Mouse (Mus musculus): Measurements from ENCODE around the gene Wasf3. TPM values are rescaled to one million over a fixed set of nuclear protein-coding genes. Genes with fewer than 3 reads are reported as not detected.
A peak's percentile ranks its signal among the peaks of the same experiment; 100 is the strongest.
"Not testable (repeated sequence)": the region's sequence is repeated elsewhere in the genome, so short reads cannot be mapped to it uniquely, and the experiment has no call there.

Gene Wasf3
- total RNA-seq, 2 experiments from 2014 or later: 104 to 106 TPM

DNA sequence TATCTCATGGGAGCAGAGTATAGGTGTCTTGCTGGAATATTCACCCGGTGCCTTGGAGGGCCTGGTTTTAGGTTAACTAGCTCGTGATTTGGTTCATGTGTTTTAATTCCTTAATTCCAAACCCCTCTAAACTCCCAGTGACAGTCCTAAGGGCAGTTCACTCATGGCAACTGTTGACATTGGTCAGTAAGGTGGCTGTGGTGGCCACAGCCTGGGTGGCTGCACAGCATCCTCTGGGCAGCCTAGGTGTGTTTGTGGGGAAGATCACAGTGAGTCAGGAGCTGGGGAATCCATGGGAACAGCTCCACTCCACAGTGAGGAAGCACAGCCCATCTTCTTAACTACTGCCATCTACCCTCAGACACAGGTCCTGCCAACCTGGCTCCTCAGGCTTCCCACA lies 61.8 kb downstream of the Wasf3 start:
- no peak for DNase-seq

GRCm38 (mm10) chr5:146451592-146452254 lies 66.9 kb downstream of the Wasf3 start:
- no peak for DNase-seq

DNA sequence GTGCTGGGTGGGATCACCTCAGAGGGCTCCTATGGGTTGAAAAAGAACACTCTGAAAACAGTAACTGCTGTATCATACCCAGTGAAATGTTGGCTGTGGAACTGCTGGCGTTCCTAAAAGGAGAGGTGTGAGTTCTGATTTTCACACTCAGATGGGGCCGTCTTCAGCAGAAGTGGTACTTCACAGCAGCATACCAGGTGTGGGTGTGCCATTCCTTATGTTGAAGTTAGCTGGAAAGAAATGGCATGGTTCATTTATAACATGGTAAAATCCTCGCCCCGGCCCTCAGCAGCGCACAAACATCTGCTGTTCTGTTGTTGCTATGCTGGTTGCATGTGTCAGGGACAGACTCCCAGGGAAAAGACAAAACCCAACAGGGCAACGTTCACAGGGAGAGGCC lies 68.8 kb downstream of the Wasf3 start:
- DNase-seq: no peak

- DNase-seq: no peak
Observed at GRCm38 (mm10) chr5:146461612-146462011, 76.8 kb downstream of the Wasf3 start.

GRCm38 (mm10) chr5:146466663-146467062 lies 81.9 kb downstream of the Wasf3 start:
- DNase-seq: no peak

GRCm38 (mm10) chr5:146468311-146468710 lies 83.5 kb downstream of the Wasf3 start:
- no peak for DNase-seq

- no peak for DNase-seq
Observed at GRCm38 (mm10) chr5:146470821-146471220, 86.0 kb downstream of the Wasf3 start.

- DNase-seq: no peak
Observed at GRCm38 (mm10) chr5:146471311-146471710, 86.5 kb downstream of the Wasf3 start.

- no peak for DNase-seq
Observed at GRCm38 (mm10) chr5:146471821-146472220, 87.0 kb downstream of the Wasf3 start.

- peak; percentile 38 to 55 for DNase-seq
Observed at GRCm38 (mm10) chr5:146479564-146479963, 94.8 kb downstream of the Wasf3 start.

- not testable (repeated sequence) for DNase-seq
Observed at GRCm38 (mm10) chr5:146481665-146482064, 96.9 kb downstream of the Wasf3 start, which contains the start of gene Gm6408. Gm6408 (plus strand) TSS chr5:146481965.

DNA sequence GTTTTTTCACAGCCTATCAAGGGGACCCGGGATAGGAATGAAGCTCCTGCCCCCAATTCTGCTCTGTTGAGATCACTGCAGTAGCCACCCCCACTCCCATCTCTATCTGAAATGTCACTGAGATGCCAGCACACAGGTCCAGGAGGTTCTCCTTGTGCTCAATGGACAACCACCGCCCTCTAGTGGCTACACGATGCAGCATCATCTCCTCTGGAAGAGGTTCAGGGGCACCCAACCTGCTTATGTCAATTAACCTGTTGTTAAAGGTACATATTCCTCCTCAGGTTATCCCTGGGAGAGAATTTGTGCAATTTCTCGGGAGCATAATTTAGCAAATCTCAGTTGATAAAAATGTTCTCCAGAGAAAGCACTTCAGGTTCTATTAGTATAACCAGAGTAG lies 104.2 kb downstream of the Wasf3 start:
- peak in 1 of 2 experiments; percentile 23 for DNase-seq

DNA sequence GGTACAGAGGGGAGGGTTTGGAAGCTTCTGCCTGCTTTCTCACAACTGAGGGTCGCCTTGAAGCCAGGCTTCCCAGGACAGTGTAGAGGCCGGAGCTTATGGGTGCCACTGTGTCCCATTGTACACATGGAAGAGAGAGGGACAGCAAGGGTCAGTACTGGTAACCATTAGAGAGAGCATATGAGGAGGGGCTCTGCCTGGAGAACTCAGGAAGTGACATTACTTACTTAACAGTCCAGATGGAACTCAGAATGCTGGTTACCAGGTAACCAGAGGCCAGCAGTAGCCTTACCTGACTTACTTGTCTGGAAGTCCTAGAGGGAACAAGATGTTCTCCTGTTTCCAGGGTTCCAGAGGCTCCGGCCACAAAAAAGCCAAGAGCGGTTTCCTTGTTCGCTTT lies 106.3 kb downstream of the Wasf3 start, which contains the start of gene Gm6370:
Gene Gm6370 (plus strand): TSS at position 301 of the 400 bp plus-strand sequence.
- DNase-seq: not testable (repeated sequence)

GRCm38 (mm10) chr5:146502099-146502498 lies 117.3 kb downstream of the Wasf3 start, which contains the start of gene 4930449I24Rik:
4930449I24Rik (plus strand) TSS chr5:146502399.
- not testable (repeated sequence) for DNase-seq

DNA sequence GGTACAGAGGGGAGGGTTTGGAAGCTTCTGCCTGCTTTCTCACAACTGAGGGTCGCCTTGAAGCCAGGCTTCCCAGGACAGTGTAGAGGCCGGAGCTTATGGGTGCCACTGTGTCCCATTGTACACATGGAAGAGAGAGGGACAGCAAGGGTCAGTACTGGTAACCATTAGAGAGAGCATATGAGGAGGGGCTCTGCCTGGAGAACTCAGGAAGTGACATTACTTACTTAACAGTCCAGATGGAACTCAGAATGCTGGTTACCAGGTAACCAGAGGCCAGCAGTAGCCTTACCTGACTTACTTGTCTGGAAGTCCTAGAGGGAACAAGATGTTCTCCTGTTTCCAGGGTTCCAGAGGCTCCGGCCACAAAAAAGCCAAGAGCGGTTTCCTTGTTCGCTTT lies 129.0 kb downstream of the Wasf3 start, which contains the start of gene Gm3402:
Gene Gm3402 (plus strand): TSS at position 301 of the 400 bp plus-strand sequence.
- not testable (repeated sequence) for DNase-seq

Other genes starting within 250 kb of the Wasf3 start
- gene Gm5565, start 224.4 kb upstream of the Wasf3 start, total RNA-seq (2021): not detected
- not detected for gene Gm6309, start 214.3 kb upstream of the Wasf3 start, total RNA-seq (2021)
- gene 1700001J03Rik, start 199.7 kb upstream of the Wasf3 start, total RNA-seq (2021): 1 to 10 TPM; 1.2 to 2.3 TPM
- gene Rnf6, start 163.4 kb upstream of the Wasf3 start, total RNA-seq (2021): 10 to 100 TPM; 70.8 to 71.5 TPM
- 10 to 100 TPM; 42.7 to 50.6 TPM for gene Cdk8, start 153.8 kb upstream of the Wasf3 start, total RNA-seq (2021)
- not detected for gene Gm6408, start 97.0 kb downstream of the Wasf3 start, total RNA-seq (2021)
- not detected for gene Gm6370, start 106.4 kb downstream of the Wasf3 start, total RNA-seq (2021)
- gene 4930449I24Rik, start 117.4 kb downstream of the Wasf3 start, total RNA-seq (2021): not detected
- not detected for gene Gm3402, start 129.1 kb downstream of the Wasf3 start, total RNA-seq (2021)
- gene Gm3404, start 140.8 kb downstream of the Wasf3 start, total RNA-seq (2021): not detected
- gene Gm3409, start 152.7 kb downstream of the Wasf3 start, total RNA-seq (2021): not detected
- not detected for gene Gm3415, start 171.2 kb downstream of the Wasf3 start, total RNA-seq (2021)
- gene Gpr12, start 200.3 kb downstream of the Wasf3 start, total RNA-seq (2021): 10 to 100 TPM; 37.6 to 38.1 TPM